Mouse (Mus musculus): ENCODE measurements around the gene Timm29. TPM values are rescaled to one million over a fixed set of nuclear protein-coding genes. Genes with fewer than 3 reads are reported as not detected.

The Timm29 gene
- polyA plus RNA-seq, 1 experiment from 2014 or later, result 53.9 TPM

GRCm38 (mm10) chr9:21568657-21569255 lies 23.8 kb upstream of the Timm29 start:
- DNase-seq (ENCODE audit: low spot score) (no peak), ATAC-seq (ENCODE audit: low FRiP score) (no peak)
- 94% methylated on average over 8 of the region's 8 CpGs for WGBS

GRCm38 (mm10) chr9:21574012-21574801 lies 18.3 kb upstream of the Timm29 start:
- Histone ChIP-seq H3K27ac (ENCODE audit: low read depth, low read length) (no peak overlapping the region), H3K4me2 (replicated peaks; ENCODE audit: low read depth, low read length) (no peak overlapping the region), H3K36me3 (ENCODE audit: control insufficient read depth, insufficient read depth, low read length) (peaks cover 23% of the 10 kb centered on the region), H3K9me3 (ENCODE audit: control insufficient read depth, low read length) (no peaks in the 10 kb centered on the region), H3K27me3 (ENCODE audit: control insufficient read depth, insufficient read depth, low read length) (no peaks in the 10 kb centered on the region), H3K4me1 (replicated peaks; ENCODE audit: control insufficient read depth, insufficient read depth, low read length) (no peaks in the 10 kb centered on the region), H3K4me3 (ENCODE audit: low read depth, low read length) (no peak overlapping the region), H3K9ac (ENCODE audit: low read depth, low read length) (no peak overlapping the region)
- ATAC-seq (ENCODE audit: low FRiP score), result no peak
- DNase-seq (ENCODE audit: low spot score), result no peak
- WGBS, result 95% methylated on average over 8 of the region's 8 CpGs

More at GRCm38 (mm10) chr9:21568657-21569255, 23.8 kb upstream of the Timm29 start:
- no peak overlapping the region for H3K4me2 ChIP-seq (replicated peaks; ENCODE audit: low read depth, low read length)
- H3K4me1 ChIP-seq (replicated peaks; ENCODE audit: control insufficient read depth, insufficient read depth, low read length), result no peaks in the 10 kb centered on the region
- peaks cover 11% of the 10 kb centered on the region; the same call in 1 of the 2 replicates for H3K36me3 ChIP-seq (ENCODE audit: control insufficient read depth, insufficient read depth, low read length)
- no peaks in the 10 kb centered on the region for H3K9me3 ChIP-seq (ENCODE audit: control insufficient read depth, low read length)
- no peak overlapping the region for H3K4me3 ChIP-seq (ENCODE audit: low read depth, low read length)
- no peak overlapping the region for H3K9ac ChIP-seq (ENCODE audit: low read depth, low read length)
- no peak overlapping the region for H3K27ac ChIP-seq (ENCODE audit: low read depth, low read length)
- H3K27me3 ChIP-seq (ENCODE audit: control insufficient read depth, insufficient read depth, low read length), result no peaks in the 10 kb centered on the region

GRCm38 (mm10) chr9:21575253-21575652 lies 17.3 kb upstream of the Timm29 start:
- H3K4me3 ChIP-seq (ENCODE audit: low read depth, low read length), result no peak overlapping the region
- DNase-seq (ENCODE audit: low spot score), result no peak
- no peak overlapping the region for H3K4me2 ChIP-seq (replicated peaks; ENCODE audit: low read depth, low read length)
- H3K36me3 ChIP-seq (ENCODE audit: control insufficient read depth, insufficient read depth, low read length), result peaks cover 18% of the 10 kb centered on the region
- no peaks in the 10 kb centered on the region for H3K4me1 ChIP-seq (replicated peaks; ENCODE audit: control insufficient read depth, insufficient read depth, low read length)
- H3K27ac ChIP-seq (ENCODE audit: low read depth, low read length), result no peak overlapping the region
- no peak for ATAC-seq (ENCODE audit: low FRiP score)
- H3K27me3 ChIP-seq (ENCODE audit: control insufficient read depth, insufficient read depth, low read length), result no peaks in the 10 kb centered on the region
- 99% methylated on average over 10 of the region's 10 CpGs for WGBS
- no peaks in the 10 kb centered on the region for H3K9me3 ChIP-seq (ENCODE audit: control insufficient read depth, low read length)
- no peak overlapping the region for H3K9ac ChIP-seq (ENCODE audit: low read depth, low read length)

- ATAC-seq (ENCODE audit: low FRiP score) (no peak), DNase-seq (ENCODE audit: low spot score) (no peak)
- Histone ChIP-seq H3K9ac (ENCODE audit: low read depth, low read length) (no peak overlapping the region), H3K4me3 (ENCODE audit: low read depth, low read length) (no peak overlapping the region), H3K4me1 (replicated peaks; ENCODE audit: control insufficient read depth, insufficient read depth, low read length) (no peaks in the 10 kb centered on the region), H3K36me3 (ENCODE audit: control insufficient read depth, insufficient read depth, low read length) (peaks cover 15% of the 10 kb centered on the region), H3K9me3 (ENCODE audit: control insufficient read depth, low read length) (no peaks in the 10 kb centered on the region), H3K4me2 (replicated peaks; ENCODE audit: low read depth, low read length) (no peak overlapping the region), H3K27me3 (ENCODE audit: control insufficient read depth, insufficient read depth, low read length) (no peaks in the 10 kb centered on the region), H3K27ac (ENCODE audit: low read depth, low read length) (no peak overlapping the region)
- 94% methylated on average over 1 of the region's 1 CpGs for WGBS
These were observed 16.2 kb upstream of the Timm29 start for GRCm38 (mm10) chr9:21576286-21576685.

GRCm38 (mm10) chr9:21578226-21578625 lies 14.3 kb upstream of the Timm29 start:
- Histone ChIP-seq H3K27me3 (ENCODE audit: control insufficient read depth, insufficient read depth, low read length) (no peaks in the 10 kb centered on the region), H3K9ac (ENCODE audit: low read depth, low read length) (no peak overlapping the region), H3K27ac (ENCODE audit: low read depth, low read length) (no peak overlapping the region), H3K4me1 (replicated peaks; ENCODE audit: control insufficient read depth, insufficient read depth, low read length) (no peaks in the 10 kb centered on the region), H3K4me3 (ENCODE audit: low read depth, low read length) (no peak overlapping the region), H3K4me2 (replicated peaks; ENCODE audit: low read depth, low read length) (no peak overlapping the region), H3K9me3 (ENCODE audit: control insufficient read depth, low read length) (no peaks in the 10 kb centered on the region), H3K36me3 (ENCODE audit: control insufficient read depth, insufficient read depth, low read length) (peaks cover 14% of the 10 kb centered on the region)
- 80% methylated on average over 3 of the region's 3 CpGs for WGBS
- DNase-seq (ENCODE audit: low spot score) (no peak), ATAC-seq (ENCODE audit: low FRiP score) (no peak)

GRCm38 (mm10) chr9:21585401-21585800 lies 7.1 kb upstream of the Timm29 start:
- Histone ChIP-seq H3K9ac (ENCODE audit: low read depth, low read length) (no peak overlapping the region), H3K27me3 (ENCODE audit: control insufficient read depth, insufficient read depth, low read length) (no peaks in the 10 kb centered on the region), H3K4me3 (ENCODE audit: low read depth, low read length) (no peak overlapping the region), H3K4me2 (replicated peaks; ENCODE audit: low read depth, low read length) (no peak overlapping the region), H3K4me1 (replicated peaks; ENCODE audit: control insufficient read depth, insufficient read depth, low read length) (no peaks in the 10 kb centered on the region), H3K9me3 (ENCODE audit: control insufficient read depth, low read length) (no peaks in the 10 kb centered on the region), H3K27ac (ENCODE audit: low read depth, low read length) (no peak overlapping the region), H3K36me3 (ENCODE audit: control insufficient read depth, insufficient read depth, low read length) (peaks cover 27% of the 10 kb centered on the region)
- no peak for DNase-seq (ENCODE audit: low spot score)
- ATAC-seq (ENCODE audit: low FRiP score), result no peak
- 95% methylated on average over 1 of the region's 1 CpGs for WGBS

- H3K4me3 ChIP-seq (ENCODE audit: low read depth, low read length), result no peak overlapping the region
- no peak overlapping the region for H3K4me2 ChIP-seq (replicated peaks; ENCODE audit: low read depth, low read length)
- no peak overlapping the region for H3K9ac ChIP-seq (ENCODE audit: low read depth, low read length)
- 85% methylated on average over 23 of the region's 23 CpGs for WGBS
- ATAC-seq (ENCODE audit: low FRiP score), result no peak
- H3K36me3 ChIP-seq (ENCODE audit: control insufficient read depth, insufficient read depth, low read length), result peaks cover 27% of the 10 kb centered on the region
- no peak for DNase-seq (ENCODE audit: low spot score)
- no peaks in the 10 kb centered on the region for H3K27me3 ChIP-seq (ENCODE audit: control insufficient read depth, insufficient read depth, low read length)
- no peak overlapping the region for H3K27ac ChIP-seq (ENCODE audit: low read depth, low read length)
- H3K9me3 ChIP-seq (ENCODE audit: control insufficient read depth, low read length), result no peaks in the 10 kb centered on the region
- H3K4me1 ChIP-seq (replicated peaks; ENCODE audit: control insufficient read depth, insufficient read depth, low read length), result no peaks in the 10 kb centered on the region; the same call in 1 of the 2 replicates
These were observed 4.7 kb upstream of the Timm29 start for GRCm38 (mm10) chr9:21587678-21588349.

GRCm38 (mm10) chr9:21588350-21588749 lies 4.2 kb upstream of the Timm29 start:
- Histone ChIP-seq H3K36me3 (ENCODE audit: control insufficient read depth, insufficient read depth, low read length) (peaks cover 25% of the 10 kb centered on the region), H3K4me2 (replicated peaks; ENCODE audit: low read depth, low read length) (no peak overlapping the region), H3K9me3 (ENCODE audit: control insufficient read depth, low read length) (no peaks in the 10 kb centered on the region), H3K27me3 (ENCODE audit: control insufficient read depth, insufficient read depth, low read length) (no peaks in the 10 kb centered on the region), H3K27ac (ENCODE audit: low read depth, low read length) (no peak overlapping the region), H3K4me1 (replicated peaks; ENCODE audit: control insufficient read depth, insufficient read depth, low read length) (no peaks in the 10 kb centered on the region; the same call in 1 of the 2 replicates), H3K9ac (ENCODE audit: low read depth, low read length) (no peak overlapping the region), H3K4me3 (ENCODE audit: low read depth, low read length) (no peak overlapping the region)
- no peak for DNase-seq (ENCODE audit: low spot score)
- WGBS, result 91% methylated on average over 8 of the region's 8 CpGs
- ATAC-seq (ENCODE audit: low FRiP score), result no peak

Data from hindbrain, embryonic 11.5 days (tissue).